ENCODE assay signal across 27 mouse cellular contexts in genomic region chr10:62546441-62546840, GRCm38 (mm10). TPM values are rescaled to one million over a fixed set of nuclear protein-coding genes. Genes with fewer than 3 reads are reported as not detected.
A peak's percentile ranks its signal among the peaks of the same experiment; 100 is the strongest.
DNase-seq lines count a peak whose midpoint lies in the region; ATAC-seq lines count a peak whose summit lies in the region.
"Had no signal": no experiment of that assay in that cellular context is flagged by ENCODE, and none has a peak within 500 bp of the region (broad histone marks: within the 10 kb centered on the region; RNA-seq: fewer than 3 reads in every experiment).

No protein-coding gene starts in this region.

- no peak overlapping the region for H3K4me2 ChIP-seq in kidney, embryonic 14.5 days (replicated peaks; ENCODE audit: low read depth, low read length)
- H3K4me2 ChIP-seq in forebrain, embryonic 12.5 days = no peak overlapping the region
- H3K4me2 ChIP-seq: forebrain, embryonic 15.5 days; liver, embryonic 13.5 days; neural tube, embryonic 15.5 days; stomach, embryonic 15.5 days had no signal

- H3K9ac ChIP-seq in kidney, embryonic 14.5 days (ENCODE audit: low read depth, low read length) = no peak overlapping the region
- no peak overlapping the region for H3K9ac ChIP-seq in forebrain, embryonic 12.5 days
- H3K9ac ChIP-seq: forebrain, embryonic 15.5 days; liver, embryonic 13.5 days; neural tube, embryonic 15.5 days; stomach, embryonic 15.5 days had no signal

- H3K36me3 ChIP-seq in kidney, embryonic 14.5 days (ENCODE audit: control insufficient read depth, insufficient read depth, low read length) = no peaks in the 10 kb centered on the region
- H3K36me3 ChIP-seq in forebrain, embryonic 12.5 days (replicated peaks) = no peaks in the 10 kb centered on the region
- H3K36me3 ChIP-seq: forebrain, embryonic 15.5 days; liver, embryonic 13.5 days; neural tube, embryonic 15.5 days; stomach, embryonic 15.5 days had no signal

- peak; percentile 64 for DNase-seq in kidney, adult 11 months
- peak; percentile 21 for DNase-seq in lung, postnatal 10 days
- no peak for DNase-seq in lung, adult 18-20 months
- peak; percentile 32 for DNase-seq in gastrocnemius, postnatal 10 days
- peak; percentile 35 to 65 for DNase-seq in kidney, postnatal 25 days
- DNase-seq in left cerebral cortex, adult 18-20 months (ENCODE audit: low spot score in 2 of 2) = no peak
- DNase-seq: adrenal gland, postnatal 25 days; cerebellum, adult 18-20 months; heart, adult 2 months; heart, postnatal 4 days; left cerebral cortex, postnatal 4 days; liver, embryonic 13.5 days; midbrain, embryonic 14.5 days; right cerebral cortex, postnatal 14 days; spleen, adult 18-20 months; thymus, adult 18-20 months; thymus, postnatal 4 days had no signal

- WGBS in kidney, embryonic 14.5 days = 77% methylated on average over 10 of the region's 10 CpGs
- WGBS in forebrain, embryonic 12.5 days = 91% methylated on average over 10 of the region's 10 CpGs

- no peak overlapping the region for H3K4me3 ChIP-seq in kidney, embryonic 14.5 days (ENCODE audit: low read length)
- H3K4me3 ChIP-seq in forebrain, embryonic 12.5 days (replicated peaks) = no peak overlapping the region
- H3K4me3 ChIP-seq: forebrain, embryonic 15.5 days; heart, adult 2 months; liver, embryonic 13.5 days; megakaryocyte, embryonic 14.5 days; neural tube, embryonic 15.5 days; stomach, embryonic 15.5 days had no signal

- ATAC-seq in kidney, embryonic 14.5 days (ENCODE audit: low FRiP score, low TSS enrichment) = no peak
- ATAC-seq in forebrain, embryonic 12.5 days (ENCODE audit: low FRiP score) = no peak
- ATAC-seq: forebrain, embryonic 15.5 days; hindbrain, embryonic 16.5 days; intestine, embryonic 16.5 days; lung, postnatal 0 days; Patski had no signal

- H3K27ac ChIP-seq in kidney, embryonic 14.5 days (ENCODE audit: low read depth, low read length) = no peak overlapping the region
- no peak overlapping the region for H3K27ac ChIP-seq in forebrain, embryonic 12.5 days
- H3K27ac ChIP-seq: forebrain, embryonic 15.5 days; heart, adult 2 months; liver, embryonic 13.5 days; neural tube, embryonic 15.5 days; stomach, embryonic 15.5 days had no signal

- H3K27me3 ChIP-seq in kidney, embryonic 14.5 days (ENCODE audit: control insufficient read depth, insufficient read depth, low read length) = no peaks in the 10 kb centered on the region
- no peaks in the 10 kb centered on the region for H3K27me3 ChIP-seq in forebrain, embryonic 12.5 days
- H3K27me3 ChIP-seq: forebrain, embryonic 15.5 days; liver, embryonic 13.5 days; megakaryocyte, embryonic 14.5 days; neural tube, embryonic 15.5 days; Patski; stomach, embryonic 15.5 days had no signal

- no peaks in the 10 kb centered on the region for H3K9me3 ChIP-seq in kidney, embryonic 14.5 days (ENCODE audit: control insufficient read depth, low read length)
- H3K9me3 ChIP-seq in forebrain, embryonic 12.5 days = no peaks in the 10 kb centered on the region
- H3K9me3 ChIP-seq: forebrain, embryonic 15.5 days; liver, embryonic 13.5 days; megakaryocyte, embryonic 14.5 days; neural tube, embryonic 15.5 days; stomach, embryonic 15.5 days had no signal

- no peaks in the 10 kb centered on the region for H3K4me1 ChIP-seq in kidney, embryonic 14.5 days (ENCODE audit: control insufficient read depth, insufficient read depth, low read length)
- H3K4me1 ChIP-seq in forebrain, embryonic 12.5 days = no peaks in the 10 kb centered on the region
- H3K4me1 ChIP-seq: forebrain, embryonic 15.5 days; neural tube, embryonic 15.5 days; stomach, embryonic 15.5 days had no signal

RNA-seq across cellular contexts. Expression of gene Srgn, which starts 19.2 kb away (rescaled TPM):
- polyA plus RNA-seq in kidney, embryonic 14.5 days (2014; fragmentation: Nextera tagmentation; extraction: Ambion mirVana) = 5.7 and 9.2 TPM in 2 replicates
- total RNA-seq in gastrocnemius, postnatal 10 days (2021) = 10 to 100 TPM; 11.2 to 17.2 TPM
- polyA plus RNA-seq in forebrain, embryonic 12.5 days (2016; fragmentation: Nextera tagmentation; extraction: Ambion mirVana) = 3.2 and 3.8 TPM in 2 replicates
- 10 to 100 TPM in 1 of 2 experiments, 1 to 10 TPM in 1; 8.0 to 10.0 TPM for total RNA-seq in left cerebral cortex, adult 18-20 months (2021)
- polyA plus RNA-seq: Patski had no signal

RNA-seq across cellular contexts. Expression of gene Kif1bp, which starts 31.8 kb away (rescaled TPM):
- 32.4 and 41.5 TPM in 2 replicates for polyA plus RNA-seq in kidney, embryonic 14.5 days (2014; fragmentation: Nextera tagmentation; extraction: Ambion mirVana)
- 10 to 100 TPM; 20.9 to 23.5 TPM for total RNA-seq in gastrocnemius, postnatal 10 days (2021)
- 61.1 and 61.4 TPM in 2 replicates for polyA plus RNA-seq in forebrain, embryonic 12.5 days (2016; fragmentation: Nextera tagmentation; extraction: Ambion mirVana)
- total RNA-seq in left cerebral cortex, adult 18-20 months (2021) = 100 to 1,000 TPM; 179 to 185 TPM

RNA-seq across cellular contexts. Expression of gene Ddx21, which starts 55.6 kb away (rescaled TPM):
- polyA plus RNA-seq in kidney, embryonic 14.5 days (2014; fragmentation: Nextera tagmentation; extraction: Ambion mirVana) = 23.4 and 36.3 TPM in 2 replicates
- 10 to 100 TPM; 32.1 to 37.8 TPM for total RNA-seq in gastrocnemius, postnatal 10 days (2021)
- polyA plus RNA-seq in forebrain, embryonic 12.5 days (2016; fragmentation: Nextera tagmentation; extraction: Ambion mirVana) = 32.6 and 33.3 TPM in 2 replicates
- total RNA-seq in left cerebral cortex, adult 18-20 months (2021) = 10 to 100 TPM; 21.1 to 21.3 TPM

RNA-seq across cellular contexts. Expression of gene Vps26a, which starts 59.8 kb away (rescaled TPM):
- polyA plus RNA-seq in kidney, embryonic 14.5 days (2014; fragmentation: Nextera tagmentation; extraction: Ambion mirVana) = 59.9 and 83.4 TPM in 2 replicates
- 10 to 100 TPM; 29.1 to 30.1 TPM for total RNA-seq in gastrocnemius, postnatal 10 days (2021)
- polyA plus RNA-seq in forebrain, embryonic 12.5 days (2016; fragmentation: Nextera tagmentation; extraction: Ambion mirVana) = 89.7 and 95.6 TPM in 2 replicates
- 10 to 100 TPM; 49.5 to 51.0 TPM for total RNA-seq in left cerebral cortex, adult 18-20 months (2021)

Comparison
In these comparisons a context has a peak if more than half of its experiments do, and no peak if none do; other contexts are left out.
1. DNase-seq: peak in kidney, adult 11 months (single experiment), lung, postnatal 10 days (single experiment), gastrocnemius, postnatal 10 days (single experiment) and kidney, postnatal 25 days (2 of 2); none in lung, adult 18-20 months (0 of 2) and left cerebral cortex, adult 18-20 months (0 of 2).
2. RNA of gene Kif1bp, which starts 31.8 kb away (total RNA-seq): 179 to 185 TPM in left cerebral cortex, adult 18-20 months; 20.9 to 23.5 TPM in gastrocnemius, postnatal 10 days; every median in the first group is over 4 times any median in the second.